Mouse (Mus musculus) erythroblast, embryonic 14.5 days (primary cell): ENCODE measurements around the gene Kcnj13.

Source experiments
- GATA1 ChIP-seq: IDR thresholded peaks from 2 replicates; pipeline ENCODE4 v1.6.1; 2012; ENCODE audit warnings: low read length, inconsistent platforms, mixed read lengths
- TAL1 ChIP-seq: IDR thresholded peaks from 3 replicates; pipeline ENCODE4 v1.6.1; 2012; ENCODE audit warnings: low read length, inconsistent platforms, mixed read lengths

- TF ChIP-seq TAL1 (no peak), GATA1 (no peak)
These were observed 10.2 kb upstream of the Kcnj13 start for GRCm38 (mm10) chr1:87404710-87405109.
